Mouse (Mus musculus) spleen, adult 2 months (tissue): ENCODE results near the gene Rbck1.

Source experiments
- CTCF ChIP-seq: fragments of 200-500 bp; IDR thresholded peaks from 2 replicates; pipeline ENCODE4 v1.5.1; 2011; ENCODE audit warnings: mild to moderate bottlenecking, inconsistent platforms; ENCODE audit not compliant: insufficient read depth, insufficient read length, insufficient replicate concordance; ENCODE audit errors: extremely low read depth
- POLR2A ChIP-seq: fragments of 200-500 bp; IDR thresholded peaks from 2 replicates; pipeline ENCODE4 v1.6.1; 2011; ENCODE audit warnings: low read depth, low read length, inconsistent platforms

DNA sequence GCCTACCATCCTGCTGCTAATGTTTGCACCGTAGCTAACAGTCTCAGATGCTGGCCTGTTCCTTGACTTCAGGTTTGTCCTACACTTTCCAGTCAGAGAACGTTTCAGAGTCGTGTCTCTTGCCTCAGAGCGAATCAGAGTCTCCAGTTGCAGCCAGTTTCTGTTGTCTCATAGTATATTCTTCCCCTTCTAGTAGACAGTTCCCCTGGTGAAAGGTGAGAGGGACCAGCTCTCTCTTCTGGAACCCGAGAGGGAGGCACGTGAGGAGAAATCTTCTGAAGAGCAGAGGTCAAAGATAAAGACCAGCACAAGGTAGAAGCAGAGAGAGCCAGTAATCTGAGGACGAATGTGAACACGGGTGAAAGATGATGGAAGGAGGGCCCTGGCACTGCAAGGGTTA lies 44.4 kb downstream of the Rbck1 start:
- TF ChIP-seq POLR2A, result no peak
- TF ChIP-seq CTCF, result no peak
